Mouse (Mus musculus): ENCODE results near the gene Nat14. TPM values are rescaled to one million over a fixed set of nuclear protein-coding genes. Genes with fewer than 3 reads are reported as not detected.

Gene Nat14
- total RNA-seq, 2 experiments from 2014 or later = 2.4 to 3.3 TPM

DNA sequence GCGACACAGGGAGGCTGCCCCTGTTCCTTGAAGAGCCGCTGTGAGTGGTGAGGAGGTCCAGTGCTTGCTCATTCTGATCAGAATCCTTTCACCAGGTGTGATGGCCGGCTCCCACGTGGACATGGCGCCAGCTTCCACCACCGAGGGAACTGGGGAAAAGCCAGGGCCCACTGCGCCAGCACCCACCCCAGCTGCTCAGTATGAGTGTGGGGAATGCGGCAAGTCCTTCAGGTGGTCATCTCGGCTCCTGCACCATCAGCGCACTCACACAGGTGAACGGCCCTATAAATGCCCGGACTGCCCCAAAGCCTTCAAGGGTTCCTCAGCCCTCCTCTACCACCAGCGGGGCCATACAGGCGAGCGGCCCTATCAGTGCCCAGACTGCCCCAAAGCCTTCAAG is 3.1 kb upstream of the Nat14 start:
- intact Hi-C loops (cut with DNase I; ENCODE audit: low total_unique reads) = no loop called here
- DNase-seq = no peak

DNA sequence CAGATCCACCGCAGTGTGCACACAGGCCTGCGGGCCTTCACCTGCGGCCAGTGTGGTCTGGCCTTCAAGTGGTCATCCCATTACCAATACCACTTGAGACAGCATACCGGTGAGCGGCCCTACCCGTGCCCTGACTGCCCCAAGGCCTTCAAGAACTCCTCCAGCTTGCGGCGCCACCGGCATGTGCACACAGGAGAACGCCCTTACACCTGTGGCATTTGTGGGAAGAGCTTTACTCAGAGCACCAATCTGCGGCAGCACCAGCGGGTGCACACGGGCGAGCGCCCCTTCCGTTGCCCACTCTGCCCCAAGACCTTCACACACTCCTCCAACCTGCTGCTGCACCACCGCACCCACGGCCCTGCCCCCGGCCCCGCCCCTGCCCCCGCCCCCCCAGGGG is 2.7 kb upstream of the Nat14 start:
- DNase-seq = no peak
- intact Hi-C loops (cut with DNase I; ENCODE audit: low total_unique reads) = no loop called here

DNA sequence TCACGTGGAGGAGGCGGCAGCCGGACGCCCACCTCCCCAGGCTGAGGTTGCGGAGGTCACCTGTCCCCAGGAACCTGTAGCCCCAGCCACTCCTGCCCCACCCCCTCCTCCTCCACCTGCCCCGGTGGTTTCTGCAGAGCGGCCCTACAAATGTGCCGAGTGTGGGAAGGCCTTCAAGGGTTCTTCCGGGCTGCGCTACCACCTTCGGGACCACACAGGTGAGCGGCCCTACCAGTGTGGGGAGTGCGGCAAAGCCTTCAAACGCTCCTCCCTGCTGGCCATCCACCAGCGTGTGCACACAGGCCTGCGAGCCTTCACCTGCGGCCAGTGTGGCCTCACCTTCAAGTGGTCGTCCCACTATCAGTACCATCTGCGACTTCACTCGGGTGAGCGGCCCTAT is 1.9 kb upstream of the Nat14 start:
- intact Hi-C loops (cut with DNase I; ENCODE audit: low total_unique reads) = no loop called here
- DNase-seq = no peak

DNA sequence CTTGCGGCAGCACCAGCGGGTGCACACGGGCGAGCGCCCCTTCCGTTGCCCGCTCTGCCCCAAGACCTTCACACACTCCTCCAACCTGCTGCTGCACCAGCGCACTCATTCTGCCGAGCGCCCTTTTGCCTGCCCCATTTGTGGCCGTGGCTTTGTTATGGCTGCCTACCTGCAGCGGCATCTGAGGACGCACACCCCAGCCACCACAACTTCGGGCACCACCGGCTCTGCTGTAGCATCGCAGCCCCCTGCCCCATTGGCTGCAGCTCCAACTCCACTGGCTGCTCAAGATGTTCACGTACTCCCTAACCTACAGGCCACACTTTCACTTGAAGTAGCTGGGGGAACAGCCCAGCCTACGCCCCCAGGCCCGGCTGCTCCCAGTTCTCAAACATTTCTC is 1.3 kb upstream of the Nat14 start:
- DNase-seq = no peak
- intact Hi-C loops (cut with DNase I; ENCODE audit: low total_unique reads) = no loop called here

DNA sequence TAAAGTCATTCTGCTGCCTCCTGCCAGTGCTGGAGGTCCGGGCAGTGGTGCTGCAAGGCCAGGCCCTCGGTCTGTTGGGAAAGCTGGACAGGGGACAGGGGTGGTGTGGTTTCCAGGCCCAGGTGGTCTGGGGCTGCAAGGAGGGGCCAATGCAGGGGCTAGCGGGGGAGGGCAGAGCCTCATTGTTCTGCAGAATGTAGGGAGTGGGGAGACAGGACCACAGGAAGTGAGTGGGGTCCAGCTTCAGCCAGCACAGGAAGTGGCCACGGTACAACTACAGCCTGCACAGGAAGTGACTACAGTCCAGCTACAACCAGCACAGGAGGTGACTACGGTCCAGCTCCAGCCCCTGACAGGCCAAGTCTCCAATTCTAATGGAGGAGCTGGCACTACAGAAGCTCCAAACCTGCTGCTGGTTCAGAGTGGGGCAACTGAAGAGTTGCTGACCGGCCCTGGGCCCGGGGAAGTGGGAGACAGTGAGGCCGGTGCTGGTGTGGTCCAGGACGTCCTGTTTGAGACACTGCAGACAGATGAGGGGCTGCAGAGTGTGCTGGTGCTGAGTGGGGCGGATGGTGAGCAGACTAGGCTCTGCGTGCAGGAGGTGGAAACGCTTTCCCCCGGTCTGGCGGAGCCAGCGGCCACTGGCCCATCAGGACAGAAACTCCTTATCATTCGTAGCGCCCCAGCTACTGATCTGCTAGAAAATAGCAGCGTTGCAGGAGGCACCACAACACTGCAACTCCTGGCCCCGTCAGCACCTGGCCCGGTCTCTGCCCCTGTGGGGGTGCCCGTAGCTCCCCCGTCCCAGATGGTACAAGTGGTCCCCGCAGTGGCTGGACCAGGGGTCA is 628 bp upstream of the Nat14 start:
- no peak for DNase-seq
- intact Hi-C loops (cut with DNase I; ENCODE audit: low total_unique reads) = no loop called here

DNA sequence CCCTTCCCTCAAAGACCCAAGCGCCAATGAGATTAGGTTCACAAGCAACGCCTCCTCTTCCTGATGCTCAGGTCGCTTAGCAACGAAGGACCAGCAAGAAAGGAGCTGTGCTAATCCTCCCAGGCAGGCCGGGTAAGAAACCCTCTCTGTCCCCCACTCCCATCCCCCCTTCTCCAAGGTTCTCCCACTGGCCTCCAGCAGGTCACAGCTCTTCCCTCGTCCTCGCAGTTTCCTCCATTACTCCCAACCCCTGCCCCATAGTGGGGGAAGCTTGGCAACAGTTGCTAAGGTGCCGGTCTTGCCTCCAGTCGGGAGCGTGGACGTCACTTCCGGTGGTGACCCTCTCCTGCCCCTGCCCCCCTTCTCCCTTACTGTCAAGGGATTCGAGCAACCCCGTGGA is 680 bp downstream of the Nat14 start:
- DNase-seq = peak; percentile 72
- intact Hi-C loops (cut with DNase I; ENCODE audit: low total_unique reads) = no loop called here

DNA sequence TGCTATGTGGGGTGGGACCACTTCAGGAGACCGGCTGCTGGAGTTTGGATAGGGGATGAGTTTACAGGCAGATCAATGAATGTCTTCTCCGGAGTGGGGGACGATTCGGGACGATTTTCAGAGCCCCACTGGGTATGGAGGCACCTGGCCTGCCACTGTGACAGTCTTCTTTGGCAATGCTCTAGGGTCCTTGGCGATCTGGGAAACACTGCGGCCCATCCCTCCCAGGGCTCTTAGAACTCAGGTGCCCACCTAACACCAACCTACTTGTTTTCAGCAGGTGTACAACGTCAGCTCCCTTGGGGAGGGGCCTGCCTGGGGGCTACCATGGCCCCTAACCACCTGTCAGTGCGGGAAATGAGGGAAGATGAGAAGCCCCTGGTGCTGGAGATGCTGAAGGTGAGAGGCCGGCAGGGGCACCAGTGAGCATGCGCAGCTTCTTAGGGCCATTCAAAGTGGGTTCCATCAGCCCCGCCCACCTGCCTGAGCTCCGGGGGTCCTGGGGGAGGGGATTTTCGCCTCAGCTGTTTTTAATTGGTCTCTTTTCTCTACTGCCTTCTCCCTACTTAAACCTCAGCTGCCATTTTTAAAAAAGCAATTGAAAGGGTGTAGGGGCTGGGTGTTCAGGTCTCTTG is 1.2 kb downstream of the Nat14 start:
- intact Hi-C loops (cut with DNase I; ENCODE audit: low total_unique reads) = no loop called here
- DNase-seq = no peak

DNA sequence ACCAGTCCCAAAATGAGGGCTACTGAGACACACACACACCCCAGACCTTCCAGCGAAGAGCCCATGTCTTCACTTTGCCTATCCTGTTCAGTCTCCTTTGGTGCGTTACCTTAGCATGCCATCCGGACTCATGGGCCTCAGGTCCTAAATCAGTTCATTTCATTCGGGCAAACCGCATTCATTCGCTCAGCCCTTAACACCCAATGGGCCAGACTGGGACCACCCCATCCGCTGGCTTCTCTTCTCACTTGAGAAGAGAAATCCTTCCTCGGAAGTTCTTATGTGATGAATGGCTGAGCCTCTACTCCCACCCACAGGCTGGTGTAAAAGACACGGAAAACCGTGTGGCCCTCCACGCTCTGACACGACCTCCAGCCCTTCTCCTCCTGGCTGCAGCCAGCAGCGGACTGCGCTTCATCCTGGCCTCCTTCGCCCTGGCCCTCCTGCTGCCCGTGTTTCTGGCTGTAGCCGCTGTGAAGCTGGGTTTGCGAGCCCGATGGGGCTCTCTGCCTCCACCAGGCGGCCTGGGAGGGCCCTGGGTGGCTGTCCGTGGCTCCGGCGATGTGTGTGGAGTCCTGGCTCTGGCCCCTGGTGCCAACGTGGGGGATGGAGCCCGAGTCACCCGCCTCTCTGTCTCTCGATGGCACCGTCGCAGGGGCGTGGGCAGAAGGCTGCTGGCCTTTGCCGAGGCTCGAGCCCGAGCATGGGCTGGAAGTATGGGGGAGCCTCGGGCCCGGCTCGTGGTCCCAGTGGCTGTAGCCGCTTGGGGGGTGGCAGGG is 1.9 kb downstream of the Nat14 start:
- DNase-seq = peak; percentile 78
- intact Hi-C loops (cut with DNase I; ENCODE audit: low total_unique reads) = no loop called here

DNA sequence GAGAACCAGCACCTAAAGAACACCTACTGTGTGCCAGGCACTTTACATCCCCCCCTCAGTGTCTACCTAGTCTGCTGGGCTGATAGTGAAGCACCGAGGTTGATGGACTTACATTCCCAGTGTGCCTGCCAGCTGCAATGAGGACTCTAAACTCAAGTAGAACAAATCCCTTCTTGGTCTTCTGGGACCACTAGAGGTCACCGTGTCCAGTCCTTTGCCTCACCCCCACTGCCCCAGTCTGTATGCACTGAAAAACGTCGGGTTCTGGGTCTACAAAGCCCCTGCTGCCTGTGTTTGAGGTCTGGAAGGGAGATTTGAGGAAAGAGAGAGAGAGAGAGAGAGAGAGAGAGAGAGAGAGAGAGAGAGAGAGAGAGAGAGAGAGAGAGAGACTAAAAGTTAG is 2.7 kb downstream of the Nat14 start:
- intact Hi-C loops (cut with DNase I; ENCODE audit: low total_unique reads) = no loop called here
- DNase-seq = no peak

DNA sequence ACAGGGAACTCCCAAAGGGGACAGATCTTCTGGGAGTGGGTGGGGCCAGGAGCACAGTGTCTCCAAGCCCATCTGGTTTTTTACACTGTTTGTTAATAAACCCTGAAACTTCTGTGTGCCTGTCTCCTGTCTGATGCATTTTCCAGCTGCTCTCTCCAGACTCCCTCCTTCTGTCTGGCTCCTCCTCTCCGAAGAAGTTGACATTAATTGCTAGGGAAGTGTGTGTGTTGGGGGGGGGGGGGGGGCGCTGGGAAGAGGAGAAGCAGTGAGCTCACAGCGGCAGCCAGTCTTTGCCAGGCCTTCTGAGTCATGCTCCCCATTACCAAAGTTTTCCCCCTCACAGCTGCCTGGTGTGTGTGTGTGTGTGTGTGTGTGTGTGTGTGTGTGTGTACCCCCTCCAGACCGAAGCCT is 3.1 kb downstream of the Nat14 start:
- DNase-seq = peak; percentile 70
- intact Hi-C loops (cut with DNase I; ENCODE audit: low total_unique reads) = no loop called here

DNA sequence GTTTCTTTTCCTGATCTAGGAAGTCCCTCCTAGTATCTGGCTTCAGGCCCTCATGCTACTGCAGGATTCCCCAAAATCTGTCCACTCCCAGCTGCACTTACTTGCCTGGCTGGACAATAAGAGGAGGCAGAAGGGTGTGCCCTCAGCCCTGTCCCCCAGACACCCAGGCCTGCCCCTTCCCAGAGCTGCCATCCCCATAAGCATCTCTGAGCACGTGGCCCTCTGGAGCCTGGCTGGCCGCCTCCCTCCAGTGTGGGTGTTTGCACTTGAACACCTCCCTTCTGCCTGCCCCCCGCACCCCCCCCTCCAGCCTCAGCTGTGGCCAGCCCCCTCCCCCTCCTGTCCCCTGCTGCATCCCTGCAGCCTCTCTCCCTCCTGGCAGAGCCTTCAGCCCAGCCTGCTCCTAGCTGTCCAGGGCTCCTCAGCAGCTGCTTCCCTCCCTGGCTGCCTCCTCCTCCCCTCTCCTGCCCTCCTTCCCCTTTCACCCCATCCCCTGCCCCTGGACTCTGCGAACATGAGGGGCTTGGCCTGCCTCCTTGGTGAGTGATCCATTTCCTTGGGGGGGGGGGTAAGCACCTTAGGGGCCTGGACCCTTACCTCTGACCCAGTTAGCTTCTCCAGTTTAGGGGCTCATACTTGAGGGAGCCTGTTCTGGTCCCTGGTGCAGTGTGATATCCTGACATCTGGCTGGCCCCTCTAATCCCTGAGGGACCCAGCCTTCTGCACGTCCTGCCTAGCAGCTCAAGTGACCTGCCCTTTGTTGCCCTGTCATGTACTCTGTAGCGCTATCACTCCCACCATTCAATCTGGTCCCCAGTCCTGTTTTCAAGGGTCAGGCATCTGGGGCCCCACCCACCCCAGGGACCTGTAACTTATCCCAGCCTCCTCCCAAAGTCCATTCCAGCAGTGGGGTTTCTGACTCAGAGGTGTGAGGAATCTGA is 3.9 kb downstream of the Nat14 start, which contains the start of gene Ssc5d:
Gene Ssc5d (plus strand): TSS at position 345 of the 941 bp plus-strand sequence.
- peak; percentile 85 for DNase-seq
- intact Hi-C loops (cut with DNase I; ENCODE audit: low total_unique reads) = no loop called here

DNA sequence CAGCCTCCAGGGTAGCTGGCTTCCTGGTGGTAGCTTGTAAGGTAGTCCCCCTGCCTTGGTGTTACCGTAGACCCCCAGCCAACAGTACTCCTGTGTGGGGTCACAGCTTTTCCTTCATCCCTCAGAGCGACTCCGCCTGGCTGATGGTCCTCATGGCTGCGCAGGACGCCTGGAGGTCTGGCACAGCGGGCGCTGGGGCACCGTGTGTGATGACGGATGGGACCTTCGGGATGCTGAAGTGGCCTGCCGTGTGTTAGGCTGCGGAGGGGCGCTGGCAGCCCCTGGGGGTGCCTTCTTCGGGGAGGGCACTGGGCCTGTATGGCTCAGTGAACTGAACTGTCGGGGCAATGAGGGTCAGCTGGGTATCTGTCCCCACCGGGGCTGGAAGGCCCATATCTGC is 5.0 kb downstream of the Nat14 start:
- no peak for DNase-seq
- intact Hi-C loops (cut with DNase I; ENCODE audit: low total_unique reads) = no loop called here

DNA sequence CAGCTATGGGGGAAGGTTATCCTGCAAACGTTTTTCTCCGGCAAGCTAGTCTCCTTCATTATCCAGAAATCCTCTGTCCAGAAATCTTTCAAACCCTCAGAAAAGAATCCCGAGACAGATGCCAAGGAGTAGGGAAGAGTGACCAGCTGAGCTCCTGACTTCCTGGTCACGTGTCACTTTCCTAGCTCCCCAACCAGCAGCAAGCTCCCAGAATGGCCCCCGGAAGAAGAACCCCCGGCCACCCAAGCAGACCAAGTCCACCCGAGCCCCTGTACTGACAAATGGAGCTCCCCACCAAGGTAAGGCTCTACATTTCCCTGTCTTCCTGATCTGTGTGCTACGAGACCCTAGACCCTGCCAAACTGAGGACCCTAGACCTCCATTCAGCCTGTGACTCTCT is 5.9 kb downstream of the Nat14 start:
- DNase-seq = no peak
- intact Hi-C loops (cut with DNase I; ENCODE audit: low total_unique reads) = no loop called here

DNA sequence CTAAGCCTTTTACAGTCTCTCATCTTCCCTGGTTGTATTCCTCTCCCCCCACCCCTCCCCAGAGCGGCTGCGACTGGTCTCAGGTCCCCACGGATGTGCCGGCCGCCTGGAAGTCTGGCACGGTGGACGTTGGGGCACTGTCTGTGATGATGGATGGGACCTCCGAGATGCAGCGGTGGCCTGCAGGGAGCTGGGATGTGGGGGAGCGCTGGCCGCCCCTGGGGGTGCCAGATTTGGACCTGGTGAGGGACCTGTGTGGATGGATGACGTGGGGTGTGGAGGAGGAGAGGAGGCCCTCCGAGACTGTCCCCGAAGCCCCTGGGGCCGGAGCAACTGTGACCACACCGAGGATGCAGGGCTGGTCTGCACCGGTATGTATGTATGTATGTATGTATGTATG is 6.5 kb downstream of the Nat14 start:
- DNase-seq = no peak
- intact Hi-C loops (cut with DNase I; ENCODE audit: low total_unique reads) = no loop called here

DNA sequence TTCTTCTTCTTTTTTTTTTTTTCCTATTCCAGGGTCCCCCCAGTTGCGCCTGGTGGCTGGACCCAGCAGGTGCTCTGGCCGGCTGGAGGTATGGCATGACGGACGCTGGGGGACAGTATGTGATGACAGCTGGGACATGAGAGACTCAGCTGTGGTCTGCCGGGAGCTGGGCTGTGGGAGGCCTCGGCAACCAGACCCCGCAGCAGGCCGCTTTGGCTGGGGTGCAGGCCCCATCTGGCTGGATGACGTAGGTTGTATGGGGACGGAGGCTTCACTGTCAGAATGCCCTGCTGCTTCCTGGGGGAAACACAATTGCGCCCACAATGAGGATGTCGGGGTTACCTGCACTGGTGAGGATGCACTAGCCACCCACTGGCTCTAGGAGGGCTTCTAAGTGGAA is 11.3 kb downstream of the Nat14 start:
- intact Hi-C loops (cut with DNase I; ENCODE audit: low total_unique reads) = no loop called here
- DNase-seq = no peak

DNA sequence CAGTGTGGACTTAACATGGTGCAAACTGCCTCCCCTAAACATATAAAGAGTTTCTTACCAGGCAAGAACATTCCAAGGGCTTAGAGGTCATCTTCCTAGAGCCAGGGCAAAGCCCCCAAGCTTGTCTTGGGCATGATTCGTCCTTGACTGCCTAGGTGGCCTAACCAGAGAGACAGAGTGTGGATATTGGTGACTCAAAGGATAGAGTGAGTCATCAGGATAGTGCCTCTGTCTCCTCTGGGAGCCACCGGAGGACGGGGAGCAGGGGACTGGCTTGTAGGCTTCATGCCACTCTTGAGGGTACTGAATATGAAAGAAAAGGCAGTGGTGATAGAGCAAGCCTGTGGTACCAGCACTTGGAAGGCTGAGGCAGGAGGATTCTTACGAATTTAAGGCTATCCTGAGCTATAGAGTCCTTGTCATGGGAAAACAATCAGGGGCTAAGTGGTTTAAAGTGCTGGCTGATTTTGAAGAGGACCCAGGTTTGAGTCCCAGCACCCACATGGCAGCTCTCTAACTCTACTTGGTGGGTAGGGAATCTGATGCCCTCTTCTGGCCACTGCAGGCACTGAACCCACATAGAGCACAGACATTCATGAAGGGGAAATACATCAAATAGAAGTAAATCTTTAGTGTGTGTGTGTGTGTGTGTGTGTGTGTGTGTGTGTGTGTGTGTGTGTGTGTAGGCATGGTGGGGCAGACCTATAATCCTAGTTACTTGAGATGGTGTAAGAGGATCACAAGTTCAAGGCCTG is 12.5 kb downstream of the Nat14 start:
- intact Hi-C loops (cut with DNase I; ENCODE audit: low total_unique reads) = no loop called here
- DNase-seq = no peak

DNA sequence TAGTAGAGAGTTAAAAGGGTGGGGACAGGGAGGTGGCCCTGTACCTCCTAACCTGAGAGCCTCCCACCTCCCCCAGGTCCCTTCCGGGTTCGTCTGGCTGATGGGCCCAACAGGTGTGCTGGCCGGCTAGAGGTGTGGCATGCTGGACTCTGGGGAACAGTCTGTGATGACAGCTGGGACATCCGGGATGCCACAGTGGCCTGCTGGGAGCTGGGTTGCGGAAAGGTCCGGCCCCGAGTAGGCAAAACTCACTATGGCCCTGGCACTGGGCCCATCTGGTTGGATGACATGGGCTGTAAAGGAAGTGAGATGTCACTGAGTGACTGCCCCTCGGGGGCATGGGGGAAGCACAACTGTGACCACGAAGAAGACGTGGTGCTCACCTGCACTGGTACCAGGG is 15.0 kb downstream of the Nat14 start:
- intact Hi-C loops (cut with DNase I; ENCODE audit: low total_unique reads) = no loop called here
- DNase-seq = no peak

DNA sequence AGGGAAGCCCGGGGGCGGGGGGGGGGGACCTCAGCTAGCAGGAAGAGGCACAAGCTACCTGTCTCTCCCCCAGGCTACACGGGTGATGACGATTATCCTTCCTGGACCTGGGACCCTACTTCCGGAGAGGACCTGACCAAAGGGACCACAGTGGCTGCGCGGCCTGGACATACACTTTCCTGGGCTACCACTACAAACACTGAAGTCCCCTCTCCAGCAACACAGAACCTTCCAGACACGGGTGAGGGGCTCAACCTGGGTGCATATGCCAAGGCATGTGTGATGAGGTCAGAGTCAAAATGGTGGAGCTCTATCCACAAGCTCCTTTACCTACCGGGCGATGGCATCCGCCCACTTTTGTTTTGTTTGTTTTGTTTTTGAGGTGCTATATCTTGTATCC is 15.6 kb downstream of the Nat14 start:
- intact Hi-C loops (cut with DNase I; ENCODE audit: low total_unique reads) = no loop called here
- no peak for DNase-seq

DNA sequence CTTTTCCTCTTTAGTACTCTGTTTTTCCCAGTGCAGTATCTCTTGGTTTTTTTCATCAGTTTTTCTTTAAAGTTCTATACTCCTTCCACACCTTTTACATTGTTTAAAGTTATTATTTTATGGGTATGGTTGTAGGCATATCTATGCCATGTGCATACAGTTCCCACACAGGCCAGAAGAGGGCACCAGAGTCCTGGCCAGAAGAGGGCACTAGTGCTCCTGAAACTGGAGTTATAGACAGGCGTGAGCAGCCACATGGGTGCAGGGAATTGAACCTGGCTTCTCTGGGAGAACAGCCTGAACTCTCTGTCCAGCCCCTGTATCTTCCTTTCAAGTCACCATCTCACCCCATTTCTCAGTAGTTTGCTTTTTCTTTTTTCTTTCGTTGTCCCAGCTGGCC is 16.6 kb downstream of the Nat14 start:
- peak; percentile 72 for DNase-seq
- intact Hi-C loops (cut with DNase I; ENCODE audit: low total_unique reads) = no loop called here
